Comparison of ENCODE assay signal across 24 mouse cellular contexts in genomic region chr9:57870273-57870816, GRCm38 (mm10). TPM values are rescaled to one million over a fixed set of nuclear protein-coding genes. Genes with fewer than 3 reads are reported as not detected.
DNase-seq lines count a peak whose midpoint lies in the region; ATAC-seq and TF ChIP-seq lines count a peak whose summit lies in the region.
"Had no signal": no experiment of that assay in that cellular context is flagged by ENCODE, and none has a peak within 500 bp of the region (broad histone marks: within the 10 kb centered on the region; RNA-seq: fewer than 3 reads in every experiment).

No protein-coding gene starts in this region.

- H3K4me3 ChIP-seq in liver, postnatal 0 days (ENCODE audit: low read depth, low read length) = no peak overlapping the region
- H3K4me3 ChIP-seq in liver, embryonic 12.5 days = no peak overlapping the region
- no peak overlapping the region for H3K4me3 ChIP-seq in C2C12 (ENCODE audit: insufficient read depth, poor library complexity, severe bottlenecking)
- H3K4me3 ChIP-seq in midbrain, embryonic 15.5 days = no peak overlapping the region
- H3K4me3 ChIP-seq: forebrain, embryonic 12.5 days; heart, embryonic 10.5 days; hindbrain, embryonic 15.5 days; layer of hippocampus, adult 2 months; limb, embryonic 12.5 days; liver, embryonic 13.5 days; lung, embryonic 15.5 days; midbrain, embryonic 12.5 days; neural tube, embryonic 13.5 days had no signal

- H3ac ChIP-seq in C2C12 (ENCODE audit: control insufficient read depth, insufficient read length, low read depth) = no peak overlapping the region

- no peak for TF ChIP-seq EP300 in liver, postnatal 0 days (IDR thresholded peaks at IDR 0.05; ENCODE audit: low read depth)

- no peak overlapping the region for H3K9ac ChIP-seq in liver, postnatal 0 days (replicated peaks)
- H3K9ac ChIP-seq in liver, embryonic 12.5 days = no peak overlapping the region
- H3K9ac ChIP-seq in midbrain, embryonic 15.5 days = no peak overlapping the region
- H3K9ac ChIP-seq: forebrain, embryonic 12.5 days; hindbrain, embryonic 15.5 days; limb, embryonic 12.5 days; liver, embryonic 13.5 days; lung, embryonic 15.5 days; midbrain, embryonic 12.5 days; neural tube, embryonic 13.5 days had no signal

- H3K79me2 ChIP-seq in C2C12 (ENCODE audit: control insufficient read depth, insufficient read depth) = no peaks in the 10 kb centered on the region

- peak; percentile 72; the same call in 1 of the 2 replicates for ATAC-seq in liver, postnatal 0 days
- no peak for ATAC-seq in liver, embryonic 12.5 days
- no peak for ATAC-seq in CD4-positive, CD25-positive, alpha-beta regulatory T cell, adult 4 months
- ATAC-seq in midbrain, embryonic 15.5 days (replicated peaks) = no peak

- H3K9me3 ChIP-seq in liver, postnatal 0 days (ENCODE audit: low read length) = no peaks in the 10 kb centered on the region
- no peaks in the 10 kb centered on the region for H3K9me3 ChIP-seq in liver, embryonic 12.5 days (replicated peaks)
- H3K9me3 ChIP-seq in midbrain, embryonic 15.5 days = no peaks in the 10 kb centered on the region
- H3K9me3 ChIP-seq: forebrain, embryonic 12.5 days; heart, embryonic 10.5 days; hindbrain, embryonic 15.5 days; limb, embryonic 12.5 days; liver, embryonic 13.5 days; lung, embryonic 15.5 days; midbrain, embryonic 12.5 days; neural tube, embryonic 13.5 days had no signal

- no peak for DNase-seq in liver, postnatal 0 days
- DNase-seq in gonadal fat pad, adult 2 months (ENCODE audit: low read depth) = peak; percentile 51
- DNase-seq in retina, postnatal 1 day = peak; percentile 61
- DNase-seq: adrenal gland, postnatal 25 days; cerebellum, adult 9-11 months; gastrocnemius, postnatal 36 days; kidney, postnatal 25 days; layer of hippocampus, postnatal 36 days; liver, embryonic 13.5 days; right cerebral cortex, adult 18-20 months; right cerebral cortex, postnatal 4 days; thymus, postnatal 25 days had no signal

- no peak overlapping the region for H3K4me2 ChIP-seq in liver, postnatal 0 days (ENCODE audit: low read depth, low read length)
- H3K4me2 ChIP-seq in liver, embryonic 12.5 days = no peak overlapping the region
- H3K4me2 ChIP-seq in midbrain, embryonic 15.5 days = no peak overlapping the region
- H3K4me2 ChIP-seq: forebrain, embryonic 12.5 days; hindbrain, embryonic 15.5 days; limb, embryonic 12.5 days; liver, embryonic 13.5 days; lung, embryonic 15.5 days; midbrain, embryonic 12.5 days; neural tube, embryonic 13.5 days had no signal

- 44% methylated on average over 2 of the region's 2 CpGs for WGBS in liver, postnatal 0 days (ENCODE audit: insufficient replicate concordance)
- 41% methylated on average over 2 of the region's 2 CpGs for WGBS in liver, embryonic 12.5 days (ENCODE audit: insufficient replicate concordance)
- WGBS in midbrain, embryonic 15.5 days = 27% methylated on average over 2 of the region's 2 CpGs

- H3K27ac ChIP-seq in liver, postnatal 0 days (ENCODE audit: low read depth) = no peak overlapping the region
- H3K27ac ChIP-seq in liver, embryonic 12.5 days = no peak overlapping the region
- H3K27ac ChIP-seq in midbrain, embryonic 15.5 days = no peak overlapping the region
- H3K27ac ChIP-seq: forebrain, embryonic 12.5 days; heart, embryonic 10.5 days; hindbrain, embryonic 15.5 days; layer of hippocampus, adult 2 months; limb, embryonic 12.5 days; liver, embryonic 13.5 days; lung, embryonic 15.5 days; midbrain, embryonic 12.5 days; neural tube, embryonic 13.5 days had no signal

- no peaks in the 10 kb centered on the region for H3K27me3 ChIP-seq in liver, postnatal 0 days (ENCODE audit: insufficient read depth, low read length)
- H3K27me3 ChIP-seq in liver, embryonic 12.5 days (replicated peaks) = no peaks in the 10 kb centered on the region
- H3K27me3 ChIP-seq in C2C12 (ENCODE audit: control insufficient read depth, insufficient read depth, insufficient read length) = no peaks in the 10 kb centered on the region
- no peaks in the 10 kb centered on the region for H3K27me3 ChIP-seq in midbrain, embryonic 15.5 days (replicated peaks)
- H3K27me3 ChIP-seq: hindbrain, embryonic 15.5 days; liver, embryonic 13.5 days; lung, embryonic 15.5 days; midbrain, embryonic 12.5 days; neural tube, embryonic 13.5 days had no signal

- no peak for TF ChIP-seq CTCF in liver, postnatal 0 days (IDR thresholded peaks at IDR 0.05; ENCODE audit: low read depth)
- TF ChIP-seq CTCF in C2C12 (IDR thresholded peaks at IDR 0.05; ENCODE audit: control insufficient read depth, insufficient read depth, insufficient read length) = no peak

- H3K79me3 ChIP-seq in C2C12 (ENCODE audit: low read depth) = no peaks in the 10 kb centered on the region

- H3K4me1 ChIP-seq in liver, postnatal 0 days (ENCODE audit: insufficient read depth) = no peaks in the 10 kb centered on the region; the same call in 1 of the 2 replicates
- H3K4me1 ChIP-seq in liver, embryonic 12.5 days = no peaks in the 10 kb centered on the region
- no peaks in the 10 kb centered on the region for H3K4me1 ChIP-seq in midbrain, embryonic 15.5 days
- H3K4me1 ChIP-seq: forebrain, embryonic 12.5 days; heart, embryonic 10.5 days; hindbrain, embryonic 15.5 days; liver, embryonic 13.5 days; lung, embryonic 15.5 days; midbrain, embryonic 12.5 days; neural tube, embryonic 13.5 days had no signal

- H3K36me3 ChIP-seq in liver, postnatal 0 days (replicated peaks; ENCODE audit: insufficient read depth, low read length) = no peaks in the 10 kb centered on the region
- no peaks in the 10 kb centered on the region for H3K36me3 ChIP-seq in liver, embryonic 12.5 days
- H3K36me3 ChIP-seq in C2C12 (ENCODE audit: control insufficient read depth, insufficient read depth) = no peaks in the 10 kb centered on the region
- no peaks in the 10 kb centered on the region for H3K36me3 ChIP-seq in midbrain, embryonic 15.5 days (replicated peaks)
- H3K36me3 ChIP-seq: forebrain, embryonic 12.5 days; heart, embryonic 10.5 days; hindbrain, embryonic 15.5 days; limb, embryonic 12.5 days; liver, embryonic 13.5 days; lung, embryonic 15.5 days; midbrain, embryonic 12.5 days; neural tube, embryonic 13.5 days had no signal

TF ChIP-seq in C2C12, 6 proteins besides CTCF, POLR2A, EP300 and RAD21:
- TF ChIP-seq MAX (IDR thresholded peaks at IDR 0.05) (no peak), USF1 (IDR thresholded peaks at IDR 0.05; ENCODE audit: low read depth) (no peak), MYOD1 (IDR thresholded peaks at IDR 0.05; ENCODE audit: control insufficient read depth, insufficient read length, low read depth) (peak; percentile 83), FOSL1 (IDR thresholded peaks at IDR 0.05; ENCODE audit: insufficient read depth, low read length, poor library complexity, severe bottlenecking) (no peak), CEBPB (IDR thresholded peaks at IDR 0.05; ENCODE audit: low read depth) (peak; percentile 97), MYOG (IDR thresholded peaks at IDR 0.05; ENCODE audit: control insufficient read depth, extremely low read depth, insufficient read length) (no peak)

RNA-seq across cellular contexts. Expression of gene Arid3b, which starts 33.8 kb away (rescaled TPM):
- 4.6 and 4.7 TPM in 2 replicates for polyA plus RNA-seq in liver, postnatal 0 days (2015; fragmentation: Nextera tagmentation; extraction: Ambion mirVana)
- 15.6 and 16.0 TPM in 2 replicates for polyA plus RNA-seq in liver, embryonic 12.5 days (2016; fragmentation: Nextera tagmentation; extraction: Ambion mirVana)
- polyA plus RNA-seq in C2C12 (2012; fragmentation: generic; extraction: Trizol) = 0.87 TPM
- polyA plus RNA-seq in gonadal fat pad, adult 2 months (2012; rRNA removed) = 4.0 and 4.6 TPM in 2 replicates
- 10 to 100 TPM; 25.2 to 35.4 TPM for polyA plus RNA-seq in CD4-positive, CD25-positive, alpha-beta regulatory T cell, adult 4 months (2017; shearing (Covaris generic))
- 9.2 and 10.5 TPM in 2 replicates for polyA plus RNA-seq in midbrain, embryonic 15.5 days (2015; fragmentation: Nextera tagmentation; extraction: Ambion mirVana)

RNA-seq across cellular contexts. Expression of gene Ubl7, which starts 40.4 kb away (rescaled TPM):
- 51.2 and 51.4 TPM in 2 replicates for polyA plus RNA-seq in liver, postnatal 0 days (2015; fragmentation: Nextera tagmentation; extraction: Ambion mirVana)
- polyA plus RNA-seq in liver, embryonic 12.5 days (2016; fragmentation: Nextera tagmentation; extraction: Ambion mirVana) = 69.3 and 69.8 TPM in 2 replicates
- 59.0 TPM for polyA plus RNA-seq in C2C12 (2012; fragmentation: generic; extraction: Trizol)
- polyA plus RNA-seq in gonadal fat pad, adult 2 months (2012; rRNA removed) = 100 and 106 TPM in 2 replicates
- polyA plus RNA-seq in CD4-positive, CD25-positive, alpha-beta regulatory T cell, adult 4 months (2017; shearing (Covaris generic)) = 100 to 1,000 TPM; 138 to 191 TPM
- 181 and 183 TPM in 2 replicates for polyA plus RNA-seq in midbrain, embryonic 15.5 days (2015; fragmentation: Nextera tagmentation; extraction: Ambion mirVana)
